Mouse (Mus musculus): Measurements from ENCODE around the gene Gm21972. TPM values are rescaled to one million over a fixed set of nuclear protein-coding genes. Genes with fewer than 3 reads are reported as not detected.

Gene Gm21972
- 1 to 10 TPM; 4.0 to 4.6 TPM for total RNA-seq (2021)
- long read RNA-seq, experiment 1 = 0 reads
- long read RNA-seq, experiment 2 = 0 reads

DNA sequence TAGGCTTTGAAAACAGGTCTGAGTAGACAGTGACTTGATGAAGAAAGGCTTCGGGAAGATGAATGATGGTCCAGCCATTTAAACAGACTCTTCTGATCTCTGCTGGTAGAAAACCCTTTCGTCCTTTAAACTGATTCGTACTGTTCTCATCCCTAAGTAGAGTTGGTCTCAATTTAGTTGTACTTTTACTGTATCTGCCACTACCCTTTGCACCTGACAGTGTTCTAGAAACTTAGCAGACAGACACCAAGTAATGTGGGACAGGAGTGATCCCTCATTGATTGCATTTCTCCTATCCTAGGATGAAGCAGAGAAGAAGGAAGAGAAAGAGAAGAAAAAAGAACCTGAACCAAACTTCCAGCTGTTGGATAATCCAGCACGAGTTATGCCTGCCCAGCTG is at the start of gene Gm21972:
Gene Gm21972, plus strand, starts transcription at position 301 of the 400 bp plus-strand sequence.
- DNase-seq (ENCODE audit: low spot score in 2 of 2) = no peak

DNA sequence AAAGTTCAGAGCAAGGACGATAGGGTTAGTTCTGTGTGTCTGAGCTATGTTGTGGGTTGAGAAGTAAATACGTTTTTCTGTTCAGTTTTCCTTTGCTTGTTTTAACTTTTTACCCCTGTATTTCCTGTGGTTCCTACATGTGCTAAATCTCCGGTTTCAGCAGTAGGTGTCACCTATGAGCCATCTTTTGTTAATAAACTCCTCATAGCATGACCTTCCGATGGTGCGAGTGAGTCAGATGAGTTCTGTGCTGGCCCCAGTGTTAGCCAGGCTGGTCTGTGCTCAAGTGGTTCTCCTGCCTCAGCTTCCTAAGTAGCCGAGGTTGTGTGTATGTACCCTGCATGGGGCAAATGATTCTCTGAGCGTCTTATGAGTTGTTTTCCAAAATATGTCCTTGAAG is 39.0 kb upstream of the Gm21972 start:
- no peak for DNase-seq (ENCODE audit: low spot score in 2 of 2)

DNA sequence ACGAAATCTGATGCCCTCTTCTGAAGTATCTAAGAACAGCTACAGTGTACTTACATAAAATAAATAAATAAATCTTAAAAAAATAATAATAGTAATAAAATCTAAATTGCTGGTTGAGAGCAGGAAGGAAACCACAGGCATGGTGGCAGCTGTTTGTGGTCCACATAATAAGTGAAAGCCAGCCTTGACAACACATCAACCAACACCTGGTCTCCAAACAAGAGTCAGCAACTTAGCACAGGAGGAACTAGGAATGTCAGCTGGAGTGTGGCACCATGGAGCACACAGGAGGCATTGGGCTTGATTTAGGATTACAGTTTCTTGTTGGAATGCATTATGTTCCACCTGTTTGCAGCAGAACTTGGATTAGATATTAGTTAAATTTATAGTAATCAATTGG is 28.4 kb upstream of the Gm21972 start:
- no peak for DNase-seq (ENCODE audit: low spot score in 2 of 2)

DNA sequence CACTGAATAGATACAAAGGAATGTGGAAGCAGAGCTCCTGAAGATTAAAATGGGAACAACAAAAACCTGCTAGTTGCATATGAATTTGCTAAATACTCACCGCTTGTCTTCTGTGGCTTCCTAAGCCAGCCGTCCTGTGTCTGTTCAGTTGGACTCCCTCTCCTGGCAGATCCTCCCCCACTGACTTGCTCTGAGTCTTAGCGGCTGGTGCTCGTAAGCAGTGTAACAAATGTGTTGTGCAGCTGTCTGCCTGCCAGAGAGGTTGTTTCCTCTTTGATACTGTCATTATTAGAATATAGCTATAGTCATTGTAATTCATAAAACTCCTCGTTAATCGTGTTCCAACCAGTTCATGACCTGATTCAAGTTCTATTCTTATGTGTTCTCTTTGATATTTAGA is 21.7 kb upstream of the Gm21972 start, which contains the start of gene Htr2b:
Gene Htr2b, minus strand, starts transcription at position 192 of the 400 bp plus-strand sequence.
- DNase-seq (ENCODE audit: low spot score in 2 of 2) = no peak

DNA sequence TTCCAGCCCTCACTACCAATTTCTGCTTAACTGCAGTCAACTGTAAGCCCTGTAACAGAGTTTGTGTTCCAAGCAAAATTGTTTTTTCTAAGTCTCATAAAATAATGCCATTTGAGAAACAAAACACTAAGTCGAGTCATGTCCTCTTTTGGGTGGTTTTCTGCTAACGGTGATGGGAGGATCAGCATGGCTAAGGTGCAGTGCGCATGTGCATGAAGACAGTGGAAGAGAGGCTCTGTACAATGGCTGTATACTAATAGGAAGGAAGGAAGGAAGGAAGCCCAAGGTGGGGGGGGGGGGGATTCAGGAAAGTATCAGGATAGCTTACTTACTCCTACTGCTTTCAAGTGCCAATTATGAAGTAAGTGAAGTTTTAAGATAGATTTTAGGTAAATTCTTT is 19.3 kb upstream of the Gm21972 start:
- DNase-seq (ENCODE audit: low spot score in 2 of 2) = no peak

GRCm38 (mm10) chr1:86119549-86119948 is 13.9 kb upstream of the Gm21972 start:
- DNase-seq (ENCODE audit: low spot score in 2 of 2) = no peak

DNA sequence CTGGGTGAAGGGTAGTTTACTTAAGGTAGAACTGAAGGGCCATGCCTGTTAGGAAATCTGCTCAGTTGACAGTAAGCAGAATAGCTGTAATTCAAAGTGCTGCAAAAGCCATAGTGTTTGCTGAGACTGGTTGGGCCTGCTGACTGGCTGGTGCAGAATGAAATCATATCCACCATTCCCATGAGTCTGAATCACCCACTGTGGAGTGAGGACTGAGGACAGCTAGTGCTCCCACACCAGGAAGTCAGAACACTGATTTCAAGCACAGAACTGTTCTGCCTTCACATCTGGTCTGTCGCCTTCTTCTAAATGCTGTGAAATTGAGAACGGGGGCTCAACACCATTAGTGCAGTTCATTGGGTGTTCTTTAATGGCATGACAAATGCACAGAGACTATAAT is 7.4 kb upstream of the Gm21972 start:
- DNase-seq (ENCODE audit: low spot score in 2 of 2) = no peak

DNA sequence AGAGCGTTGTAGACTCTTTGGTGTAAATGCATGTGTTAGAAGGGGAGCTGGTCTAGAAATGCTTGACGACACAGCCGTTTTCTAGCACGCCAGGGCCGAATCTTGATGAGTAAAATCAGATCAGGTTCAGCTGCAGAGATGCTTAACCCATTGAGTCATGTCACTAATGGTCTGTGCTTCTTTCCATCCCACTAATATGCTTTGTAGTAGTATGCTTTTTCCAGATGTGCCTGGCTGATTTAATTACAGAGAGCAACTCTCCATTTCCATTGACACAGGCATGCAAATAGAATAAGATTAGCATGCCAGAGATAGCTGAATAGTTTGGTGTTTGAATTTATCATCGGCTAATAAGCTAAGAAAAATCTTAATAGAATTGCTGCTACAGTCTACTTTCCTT is 1.9 kb downstream of the Gm21972 start:
- DNase-seq (ENCODE audit: low spot score in 2 of 2) = no peak

GRCm38 (mm10) chr1:86141081-86141480 is 7.6 kb downstream of the Gm21972 start:
- no peak for DNase-seq (ENCODE audit: low spot score in 2 of 2)

DNA sequence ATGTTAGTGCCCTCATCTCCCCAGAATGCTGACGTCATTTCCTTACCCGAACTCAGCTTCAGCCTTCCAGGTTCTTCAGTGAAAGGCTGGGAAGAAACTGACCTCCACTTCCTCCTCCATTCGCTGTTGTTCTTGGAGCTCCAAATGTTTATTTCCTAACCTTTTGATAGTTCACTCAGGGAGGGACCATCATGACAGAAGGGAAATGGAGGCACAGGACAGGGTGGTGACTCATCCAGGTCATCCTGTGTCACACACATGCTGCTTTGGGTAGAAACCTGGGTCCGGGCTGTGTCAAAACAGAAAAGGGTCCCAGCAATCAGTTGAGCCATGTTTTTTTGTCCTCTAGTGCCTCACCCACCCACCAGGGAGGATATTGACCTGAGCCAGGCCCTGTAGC is 9.7 kb downstream of the Gm21972 start:
- no peak for DNase-seq (ENCODE audit: low spot score in 2 of 2)

DNA sequence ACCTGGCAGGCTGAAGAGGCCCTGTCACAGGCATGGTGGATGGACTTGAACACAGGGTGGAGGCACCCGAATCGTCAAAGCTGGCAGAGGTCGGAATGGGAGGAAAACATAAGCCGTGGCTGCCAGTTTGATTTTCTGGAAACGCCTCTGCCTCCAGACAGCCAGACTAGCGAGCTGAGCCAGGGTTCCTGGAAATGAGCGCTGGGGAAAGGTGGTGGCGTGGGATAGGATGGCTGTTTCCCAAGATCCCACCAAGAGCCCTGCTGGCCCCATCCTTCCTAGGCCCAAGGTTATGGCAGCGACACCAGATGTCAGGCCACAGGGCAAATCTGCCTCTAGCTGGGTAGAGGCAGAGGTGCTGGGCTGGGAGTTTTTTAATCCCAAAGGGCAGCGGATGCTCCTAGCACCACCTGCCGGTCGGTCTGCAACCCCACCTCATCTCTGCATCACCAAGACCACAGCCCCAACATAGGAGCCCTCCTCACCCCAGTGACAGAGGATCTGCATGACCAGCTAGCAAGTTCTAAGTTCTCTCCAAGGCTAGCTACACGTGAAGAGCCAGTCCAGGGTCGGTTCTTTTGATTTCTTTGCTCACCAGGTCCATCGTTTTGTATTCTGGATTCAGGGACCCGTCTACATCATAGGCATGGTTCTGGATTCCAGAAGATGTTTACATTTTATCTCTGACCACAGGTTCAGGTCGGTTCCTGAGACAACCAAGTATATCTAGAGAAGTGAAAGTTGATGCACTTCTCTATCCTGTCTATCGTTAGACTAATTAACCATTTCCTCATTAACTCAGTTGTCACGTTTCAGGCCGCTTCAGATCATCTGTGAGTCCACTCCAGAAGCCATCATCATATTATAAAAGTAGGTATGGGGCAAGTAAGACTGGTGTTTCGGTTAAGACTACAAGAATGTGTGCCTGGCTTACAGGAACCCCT is 10.8 kb downstream of the Gm21972 start:
- DNase-seq (ENCODE audit: low spot score in 2 of 2) = no peak

- no peak for DNase-seq (ENCODE audit: low spot score in 2 of 2)
Observed at GRCm38 (mm10) chr1:86146293-86146692, 12.9 kb downstream of the Gm21972 start.

GRCm38 (mm10) chr1:86147557-86147956 is 14.1 kb downstream of the Gm21972 start:
- DNase-seq (ENCODE audit: low spot score in 2 of 2) = no peak

- DNase-seq (ENCODE audit: low spot score in 2 of 2) = no peak
Observed at GRCm38 (mm10) chr1:86148161-86148560, 14.7 kb downstream of the Gm21972 start.

DNA sequence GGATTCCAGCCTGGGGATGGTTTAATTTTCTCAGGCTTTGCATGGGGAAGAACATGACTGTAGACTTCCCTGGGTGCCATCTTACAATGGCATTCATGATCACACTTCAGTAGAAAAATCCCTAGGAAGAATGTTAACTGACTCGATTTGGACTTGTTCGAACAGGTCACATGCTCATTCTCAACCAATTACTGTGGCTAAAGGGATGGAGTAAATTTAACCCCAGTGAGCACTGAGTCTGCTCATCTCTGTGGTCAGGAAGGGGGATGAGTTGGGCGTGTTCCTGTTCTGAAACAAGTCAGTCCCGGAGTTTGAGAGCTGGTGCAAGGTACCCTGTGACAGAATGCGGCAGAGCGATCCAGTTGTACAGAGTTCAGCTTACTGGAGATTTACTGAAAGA is 17.5 kb downstream of the Gm21972 start:
- no peak for DNase-seq (ENCODE audit: low spot score in 2 of 2)

DNA sequence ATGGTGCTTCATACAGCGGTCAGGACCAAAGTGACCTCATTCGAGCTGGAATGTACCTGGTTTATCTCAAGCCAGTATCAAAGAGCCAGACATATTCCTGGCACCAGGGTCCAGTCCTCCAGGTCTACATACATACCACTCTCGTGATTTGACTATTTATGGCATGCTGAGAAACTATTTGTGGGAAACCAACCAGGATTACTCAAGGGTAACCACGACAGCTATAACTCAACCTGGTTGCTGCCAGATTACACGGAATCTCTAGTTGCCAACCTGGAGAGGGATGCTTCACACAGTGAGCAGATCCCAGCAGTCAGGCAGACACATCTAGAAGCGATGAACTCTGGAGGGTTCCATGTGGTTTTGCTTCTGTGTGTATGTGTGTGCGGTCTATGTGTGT is 17.9 kb downstream of the Gm21972 start:
- no peak for DNase-seq (ENCODE audit: low spot score in 2 of 2)

- no peak for DNase-seq (ENCODE audit: low spot score in 2 of 2)
Observed at GRCm38 (mm10) chr1:86152618-86153017, 19.2 kb downstream of the Gm21972 start.

DNA sequence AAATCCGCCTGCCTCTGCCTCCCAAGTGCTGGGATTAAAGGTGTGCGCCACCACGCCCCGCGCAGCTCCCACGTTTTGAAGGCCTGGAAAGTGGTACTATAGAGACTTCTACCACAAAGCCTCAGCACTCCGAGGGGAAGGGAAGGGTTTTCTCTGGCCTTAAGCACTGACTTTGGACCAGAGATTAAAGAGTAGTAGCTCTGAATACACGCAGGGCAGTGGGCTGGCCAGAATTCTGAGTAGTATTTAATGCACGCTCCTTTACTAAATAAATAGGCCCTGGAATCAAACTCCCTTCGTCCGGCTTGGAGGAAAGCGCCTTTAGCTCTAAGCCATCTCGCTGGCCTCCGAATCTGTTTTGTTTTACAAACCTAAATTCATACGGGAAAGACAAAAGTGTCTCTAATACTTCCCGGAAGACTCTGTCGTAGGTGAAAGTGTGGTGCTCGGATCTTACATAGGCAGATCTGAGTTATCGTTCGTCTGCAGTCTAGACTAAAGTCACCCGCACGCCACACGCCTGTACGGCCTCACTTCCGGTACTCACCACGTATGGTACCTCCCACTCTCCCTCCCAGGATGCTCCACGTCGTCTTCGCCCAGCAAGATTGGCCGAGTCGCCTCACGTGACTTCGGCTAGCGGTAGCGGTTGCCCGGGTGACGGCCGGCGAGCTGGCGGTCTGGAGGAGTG is 20.8 kb downstream of the Gm21972 start, which contains the start of gene Armc9:
Gene Armc9, plus strand, starts transcription at position 648 of the 691 bp plus-strand sequence.
- peak; percentile 86 to 90 for DNase-seq (ENCODE audit: low spot score in 2 of 2)

- no peak for DNase-seq (ENCODE audit: low spot score in 2 of 2)
Observed at GRCm38 (mm10) chr1:86154824-86155164, 21.4 kb downstream of the Gm21972 start.

DNA sequence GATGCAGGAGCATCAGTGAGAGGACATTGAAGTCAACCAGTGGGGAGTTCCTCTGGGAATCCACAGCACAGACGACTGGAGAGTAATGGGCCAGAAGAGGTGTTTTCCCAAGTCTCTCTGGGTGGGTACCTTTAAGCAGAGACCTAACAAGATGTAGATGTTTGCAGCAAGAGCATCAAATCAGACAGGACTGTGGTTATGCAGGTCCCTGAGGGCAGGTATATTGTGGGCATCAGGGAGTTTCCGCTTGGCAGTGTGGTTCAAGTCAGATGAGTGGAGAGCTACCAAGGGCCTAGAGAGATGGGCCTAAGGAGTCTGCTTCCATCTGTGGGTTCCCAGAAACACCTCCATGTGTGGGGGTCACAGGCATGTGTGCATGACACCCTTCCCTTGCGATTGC is 22.6 kb downstream of the Gm21972 start:
- DNase-seq (ENCODE audit: low spot score in 2 of 2) = no peak

- DNase-seq (ENCODE audit: low spot score in 2 of 2) = no peak
Observed at GRCm38 (mm10) chr1:86156595-86156994, 23.2 kb downstream of the Gm21972 start.

- DNase-seq (ENCODE audit: low spot score in 2 of 2) = no peak
Observed at GRCm38 (mm10) chr1:86160059-86160458, 26.6 kb downstream of the Gm21972 start.
